Mouse (Mus musculus): ENCODE measurements around the gene Pacsin1. TPM values are rescaled to one million over a fixed set of nuclear protein-coding genes. Genes with fewer than 3 reads are reported as not detected.

The Pacsin1 gene
- 0.88 and 1.9 TPM in 2 replicates for polyA plus RNA-seq (2015; fragmentation: Nextera tagmentation; extraction: Ambion mirVana)

- peak within 1 kb of the TSS; percentile 50 for H3K4me3 ChIP-seq (ENCODE audit: low read length)
- H3K4me1 ChIP-seq (replicated peaks; ENCODE audit: control insufficient read depth, insufficient read depth, low read length) = peaks cover 9% of the 10 kb centered on the region
- H3K36me3 ChIP-seq (ENCODE audit: control insufficient read depth, insufficient read depth, low read length) = no peaks in the 10 kb centered on the region
- 0 out of 2 replicates have a peak within 1 kb of the TSS, but pooled peaks have one; percentile 9 for H3K9ac ChIP-seq (ENCODE audit: low read length)
- H3K27ac ChIP-seq (ENCODE audit: low read length) = no peak within 1 kb of the TSS
- peak within 1 kb of the TSS; percentile 64 for H3K4me2 ChIP-seq (ENCODE audit: low read depth, low read length)
- H3K9me3 ChIP-seq (ENCODE audit: control insufficient read depth, low read length) = no peaks in the 10 kb centered on the region
- 2% methylated on average over 58 of the region's 65 CpGs for WGBS
- peak; percentile 47; the same call in 1 of the 2 replicates for ATAC-seq (ENCODE audit: low read depth)
- H3K27me3 ChIP-seq (ENCODE audit: control insufficient read depth, insufficient read depth, low read depth, low read length) = peaks cover 36% of the 10 kb centered on the region
Measured at GRCm38 (mm10) chr17:27655089-27656010, at the start of gene Pacsin1. Gene Pacsin1 (plus strand): TSS chr17:27655509.

GRCm38 (mm10) chr17:27609576-27609975, 45.7 kb upstream of the Pacsin1 start:
- no peak for ATAC-seq (ENCODE audit: low read depth)
- no peak overlapping the region for H3K27ac ChIP-seq (ENCODE audit: low read length)
- no peaks in the 10 kb centered on the region for H3K27me3 ChIP-seq (ENCODE audit: control insufficient read depth, insufficient read depth, low read depth, low read length)
- H3K9me3 ChIP-seq (ENCODE audit: control insufficient read depth, low read length) = no peaks in the 10 kb centered on the region
- H3K4me1 ChIP-seq (replicated peaks; ENCODE audit: control insufficient read depth, insufficient read depth, low read length) = peaks cover 6% of the 10 kb centered on the region; the same call in 1 of the 2 replicates
- no peak overlapping the region for H3K4me2 ChIP-seq (ENCODE audit: low read depth, low read length)
- WGBS = 82% methylated on average over 7 of the region's 7 CpGs
- H3K9ac ChIP-seq (ENCODE audit: low read length) = no peak overlapping the region
- no peak overlapping the region for H3K4me3 ChIP-seq (ENCODE audit: low read length)
- peaks cover 3% of the 10 kb centered on the region; the same call in 1 of the 2 replicates for H3K36me3 ChIP-seq (ENCODE audit: control insufficient read depth, insufficient read depth, low read length)

- no peak for ATAC-seq (ENCODE audit: low read depth)
- 71% methylated on average over 10 of the region's 10 CpGs for WGBS
- Histone ChIP-seq H3K9me3 (ENCODE audit: control insufficient read depth, low read length) (no peaks in the 10 kb centered on the region), H3K27ac (ENCODE audit: low read length) (no peak overlapping the region), H3K27me3 (ENCODE audit: control insufficient read depth, insufficient read depth, low read depth, low read length) (no peaks in the 10 kb centered on the region), H3K9ac (ENCODE audit: low read length) (no peak overlapping the region), H3K36me3 (ENCODE audit: control insufficient read depth, insufficient read depth, low read length) (peaks cover 3% of the 10 kb centered on the region; the same call in 1 of the 2 replicates), H3K4me2 (ENCODE audit: low read depth, low read length) (no peak overlapping the region), H3K4me1 (replicated peaks; ENCODE audit: control insufficient read depth, insufficient read depth, low read length) (peaks cover 6% of the 10 kb centered on the region; the same call in 1 of the 2 replicates), H3K4me3 (ENCODE audit: low read length) (no peak overlapping the region)
Measured at GRCm38 (mm10) chr17:27610679-27611518, 44.4 kb upstream of the Pacsin1 start.

- H3K27me3 ChIP-seq (ENCODE audit: control insufficient read depth, insufficient read depth, low read depth, low read length) = no peaks in the 10 kb centered on the region
- no peak overlapping the region for H3K4me2 ChIP-seq (ENCODE audit: low read depth, low read length)
- no peak overlapping the region for H3K4me3 ChIP-seq (ENCODE audit: low read length)
- H3K27ac ChIP-seq (ENCODE audit: low read length) = no peak overlapping the region
- peaks cover 3% of the 10 kb centered on the region; the same call in 1 of the 2 replicates for H3K36me3 ChIP-seq (ENCODE audit: control insufficient read depth, insufficient read depth, low read length)
- no peaks in the 10 kb centered on the region for H3K9me3 ChIP-seq (ENCODE audit: control insufficient read depth, low read length)
- WGBS = 43% methylated on average over 3 of the region's 3 CpGs
- no peak overlapping the region for H3K9ac ChIP-seq (ENCODE audit: low read length)
- peaks cover 6% of the 10 kb centered on the region; the same call in 1 of the 2 replicates for H3K4me1 ChIP-seq (replicated peaks; ENCODE audit: control insufficient read depth, insufficient read depth, low read length)
- no peak for ATAC-seq (ENCODE audit: low read depth)
Measured at GRCm38 (mm10) chr17:27611519-27611884, 43.8 kb upstream of the Pacsin1 start.

- no peak for ATAC-seq (ENCODE audit: low read depth)
- no peaks in the 10 kb centered on the region for H3K27me3 ChIP-seq (ENCODE audit: control insufficient read depth, insufficient read depth, low read depth, low read length)
- H3K4me2 ChIP-seq (ENCODE audit: low read depth, low read length) = no peak overlapping the region
- peaks cover 3% of the 10 kb centered on the region; the same call in 1 of the 2 replicates for H3K36me3 ChIP-seq (ENCODE audit: control insufficient read depth, insufficient read depth, low read length)
- no peaks in the 10 kb centered on the region for H3K9me3 ChIP-seq (ENCODE audit: control insufficient read depth, low read length)
- peaks cover 6% of the 10 kb centered on the region; the same call in 1 of the 2 replicates for H3K4me1 ChIP-seq (replicated peaks; ENCODE audit: control insufficient read depth, insufficient read depth, low read length)
- H3K9ac ChIP-seq (ENCODE audit: low read length) = no peak overlapping the region
- WGBS = 73% methylated on average over 5 of the region's 5 CpGs
- H3K27ac ChIP-seq (ENCODE audit: low read length) = no peak overlapping the region
- no peak overlapping the region for H3K4me3 ChIP-seq (ENCODE audit: low read length)
Measured at GRCm38 (mm10) chr17:27611994-27612393, 43.3 kb upstream of the Pacsin1 start.

- H3K27ac ChIP-seq (ENCODE audit: low read length) = no peak overlapping the region
- WGBS = 80% methylated on average over 4 of the region's 4 CpGs
- no peak for ATAC-seq (ENCODE audit: low read depth)
- no peak overlapping the region for H3K9ac ChIP-seq (ENCODE audit: low read length)
- no peak overlapping the region for H3K4me2 ChIP-seq (ENCODE audit: low read depth, low read length)
- H3K4me1 ChIP-seq (replicated peaks; ENCODE audit: control insufficient read depth, insufficient read depth, low read length) = peaks cover 6% of the 10 kb centered on the region; the same call in 1 of the 2 replicates
- no peaks in the 10 kb centered on the region for H3K9me3 ChIP-seq (ENCODE audit: control insufficient read depth, low read length)
- H3K36me3 ChIP-seq (ENCODE audit: control insufficient read depth, insufficient read depth, low read length) = peaks cover 5% of the 10 kb centered on the region
- no peak overlapping the region for H3K4me3 ChIP-seq (ENCODE audit: low read length)
- no peaks in the 10 kb centered on the region for H3K27me3 ChIP-seq (ENCODE audit: control insufficient read depth, insufficient read depth, low read depth, low read length)
Measured at GRCm38 (mm10) chr17:27613016-27613415, 42.3 kb upstream of the Pacsin1 start.

- WGBS = 71% methylated on average over 7 of the region's 7 CpGs
- H3K27ac ChIP-seq (ENCODE audit: low read length) = no peak overlapping the region
- no peak overlapping the region for H3K4me2 ChIP-seq (ENCODE audit: low read depth, low read length)
- ATAC-seq (ENCODE audit: low read depth) = no peak
- no peaks in the 10 kb centered on the region for H3K9me3 ChIP-seq (ENCODE audit: control insufficient read depth, low read length)
- no peaks in the 10 kb centered on the region for H3K27me3 ChIP-seq (ENCODE audit: control insufficient read depth, insufficient read depth, low read depth, low read length)
- no peak overlapping the region for H3K4me3 ChIP-seq (ENCODE audit: low read length)
- H3K9ac ChIP-seq (ENCODE audit: low read length) = no peak overlapping the region
- peaks cover 2% of the 10 kb centered on the region; the same call in 1 of the 2 replicates for H3K36me3 ChIP-seq (ENCODE audit: control insufficient read depth, insufficient read depth, low read length)
- H3K4me1 ChIP-seq (replicated peaks; ENCODE audit: control insufficient read depth, insufficient read depth, low read length) = peaks cover 6% of the 10 kb centered on the region
Measured at GRCm38 (mm10) chr17:27615388-27615787, 39.9 kb upstream of the Pacsin1 start.

- Histone ChIP-seq H3K4me3 (ENCODE audit: low read length) (peak overlapping the region; percentile 89), H3K4me2 (ENCODE audit: low read depth, low read length) (peak overlapping the region; percentile 70), H3K36me3 (ENCODE audit: control insufficient read depth, insufficient read depth, low read length) (peaks cover 2% of the 10 kb centered on the region; the same call in 1 of the 2 replicates), H3K9me3 (ENCODE audit: control insufficient read depth, low read length) (no peaks in the 10 kb centered on the region), H3K27me3 (ENCODE audit: control insufficient read depth, insufficient read depth, low read depth, low read length) (no peaks in the 10 kb centered on the region), H3K4me1 (replicated peaks; ENCODE audit: control insufficient read depth, insufficient read depth, low read length) (peaks cover 19% of the 10 kb centered on the region), H3K9ac (ENCODE audit: low read length) (peak overlapping the region; percentile 98), H3K27ac (ENCODE audit: low read length) (no peak overlapping the region; the same call in 1 of the 2 replicates)
- no peak for ATAC-seq (ENCODE audit: low read depth)
- 38% methylated on average over 8 of the region's 8 CpGs for WGBS
Measured at GRCm38 (mm10) chr17:27621161-27621560, 34.1 kb upstream of the Pacsin1 start.

Measured in lung, embryonic 16.5 days (tissue).